Mouse (Mus musculus): Measurements from ENCODE around the gene Rabgap1. TPM values are rescaled to one million over a fixed set of nuclear protein-coding genes. Genes with fewer than 3 reads are reported as not detected.
A peak's percentile ranks its signal among the peaks of the same experiment; 100 is the strongest.

Rabgap1 gene
- polyA plus RNA-seq, 1 experiment from 2014 or later = 65.3 TPM

DNA sequence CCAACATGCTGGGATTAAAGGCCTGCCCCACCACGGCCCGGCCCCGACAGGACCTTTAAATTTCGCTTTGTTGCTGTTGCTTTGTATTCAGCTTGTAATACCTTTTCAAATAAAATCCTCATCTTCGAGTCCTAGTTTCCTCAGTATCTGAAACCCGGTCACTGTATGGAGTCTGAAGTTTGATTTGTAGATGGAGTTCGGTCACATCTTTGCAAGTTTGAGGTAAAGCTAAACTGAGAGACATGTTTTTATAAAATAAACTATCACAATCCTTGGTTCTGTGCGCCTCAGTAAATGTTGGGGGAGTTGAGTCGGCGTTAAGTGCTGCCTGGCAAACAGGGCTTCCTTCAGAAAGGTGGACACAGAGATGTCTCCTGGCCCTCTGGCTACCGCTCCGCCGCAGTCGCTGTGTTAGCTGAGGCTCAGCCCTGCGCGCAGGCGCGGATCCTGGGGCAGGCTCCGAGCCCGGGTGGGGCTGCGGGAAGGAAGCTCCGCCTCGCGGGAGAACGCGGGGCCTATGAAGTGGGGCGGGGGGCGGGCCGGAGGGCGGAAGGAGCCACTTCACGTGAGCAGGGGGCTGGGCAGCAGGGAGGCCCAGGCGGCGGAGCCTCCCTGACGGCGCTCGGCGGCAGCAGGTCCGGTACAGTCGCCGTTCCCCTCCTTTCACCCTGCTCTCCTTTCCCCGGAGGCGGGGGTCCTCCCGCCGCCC lies 8.7 kb downstream of the Rabgap1 start:
- H3K4me3 ChIP-seq (replicated peaks; ENCODE audit: low read length) = peak overlapping the region; percentile 96
- H3K36me3 ChIP-seq (ENCODE audit: control insufficient read depth, insufficient read depth) = no peaks in the 10 kb centered on the region
- no peaks in the 10 kb centered on the region for H3K9me3 ChIP-seq (ENCODE audit: control insufficient read depth, low read length)
- peak overlapping the region; percentile 82 for H3K4me2 ChIP-seq (ENCODE audit: low read length)
- peak; percentile 98 for ATAC-seq
- H3K9ac ChIP-seq (replicated peaks; ENCODE audit: low read depth, low read length) = peak overlapping the region; percentile 96
- no peaks in the 10 kb centered on the region for H3K27me3 ChIP-seq (replicated peaks; ENCODE audit: control insufficient read depth, insufficient read depth, low read length)
- 8% methylated on average over 42 of the region's 44 CpGs for WGBS
- H3K27ac ChIP-seq (ENCODE audit: low read length) = peak overlapping the region; percentile 92
- peaks cover 9% of the 10 kb centered on the region for H3K4me1 ChIP-seq (replicated peaks; ENCODE audit: control insufficient read depth, insufficient read depth, low read length)

DNA sequence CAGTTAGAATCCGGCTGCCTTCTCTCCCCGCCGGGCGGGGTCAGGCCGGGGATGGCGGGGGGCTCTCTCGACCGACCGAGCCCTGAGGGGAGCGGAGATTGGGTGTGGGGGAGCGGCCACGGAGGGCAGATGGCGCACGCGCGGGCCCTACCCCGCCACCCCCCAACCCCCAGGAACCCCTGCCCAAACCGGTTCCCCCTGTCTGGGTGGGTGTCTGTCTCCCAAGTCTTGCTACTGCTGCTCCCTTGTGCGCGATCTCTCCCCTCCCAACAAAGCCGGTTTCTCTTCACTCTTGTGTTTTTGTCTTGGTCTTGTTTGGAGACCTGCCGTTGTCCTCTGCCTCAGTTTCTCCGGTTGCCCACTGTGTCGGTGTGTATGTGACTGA lies 9.3 kb downstream of the Rabgap1 start:
- no peaks in the 10 kb centered on the region for H3K9me3 ChIP-seq (ENCODE audit: control insufficient read depth, low read length)
- H3K4me3 ChIP-seq (replicated peaks; ENCODE audit: low read length) = peak overlapping the region; percentile 96
- peak overlapping the region; percentile 92 for H3K27ac ChIP-seq (ENCODE audit: low read length)
- H3K27me3 ChIP-seq (replicated peaks; ENCODE audit: control insufficient read depth, insufficient read depth, low read length) = no peaks in the 10 kb centered on the region
- peak overlapping the region; percentile 82 for H3K4me2 ChIP-seq (ENCODE audit: low read length)
- ATAC-seq = peak; percentile 84
- 0% methylated on average over 24 of the region's 24 CpGs for WGBS
- no peaks in the 10 kb centered on the region for H3K36me3 ChIP-seq (ENCODE audit: control insufficient read depth, insufficient read depth)
- H3K4me1 ChIP-seq (replicated peaks; ENCODE audit: control insufficient read depth, insufficient read depth, low read length) = peaks cover 9% of the 10 kb centered on the region
- peak overlapping the region; percentile 96 for H3K9ac ChIP-seq (replicated peaks; ENCODE audit: low read depth, low read length)

DNA sequence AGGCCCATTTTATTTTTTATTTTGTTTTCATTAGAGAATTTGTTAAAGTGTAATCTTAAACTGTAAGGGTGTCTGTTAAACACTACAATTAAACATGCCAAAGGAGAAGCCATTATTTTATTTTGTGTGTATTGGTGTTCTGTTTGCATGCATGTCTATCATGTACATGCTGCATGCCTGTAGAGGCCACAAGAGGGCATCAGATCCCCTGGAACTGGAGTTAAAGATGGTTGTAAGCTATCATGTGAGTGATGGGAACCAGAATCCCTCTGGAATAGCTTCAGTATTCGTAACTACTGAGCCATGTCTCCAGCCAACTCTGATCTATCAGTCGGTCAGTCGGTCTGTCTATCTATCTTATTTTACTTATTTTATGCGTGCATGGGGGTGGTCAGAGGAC lies 17.6 kb downstream of the Rabgap1 start:
- H3K4me1 ChIP-seq (replicated peaks; ENCODE audit: control insufficient read depth, insufficient read depth, low read length) = no peaks in the 10 kb centered on the region
- 94% methylated on average over 4 of the region's 4 CpGs for WGBS
- no peak overlapping the region for H3K9ac ChIP-seq (replicated peaks; ENCODE audit: low read depth, low read length)
- no peak for ATAC-seq
- no peak overlapping the region for H3K4me3 ChIP-seq (replicated peaks; ENCODE audit: low read length)
- no peaks in the 10 kb centered on the region for H3K36me3 ChIP-seq (ENCODE audit: control insufficient read depth, insufficient read depth)
- H3K4me2 ChIP-seq (ENCODE audit: low read length) = no peak overlapping the region
- no peaks in the 10 kb centered on the region for H3K27me3 ChIP-seq (replicated peaks; ENCODE audit: control insufficient read depth, insufficient read depth, low read length)
- no peak overlapping the region for H3K27ac ChIP-seq (ENCODE audit: low read length)
- H3K9me3 ChIP-seq (ENCODE audit: control insufficient read depth, low read length) = no peaks in the 10 kb centered on the region

DNA sequence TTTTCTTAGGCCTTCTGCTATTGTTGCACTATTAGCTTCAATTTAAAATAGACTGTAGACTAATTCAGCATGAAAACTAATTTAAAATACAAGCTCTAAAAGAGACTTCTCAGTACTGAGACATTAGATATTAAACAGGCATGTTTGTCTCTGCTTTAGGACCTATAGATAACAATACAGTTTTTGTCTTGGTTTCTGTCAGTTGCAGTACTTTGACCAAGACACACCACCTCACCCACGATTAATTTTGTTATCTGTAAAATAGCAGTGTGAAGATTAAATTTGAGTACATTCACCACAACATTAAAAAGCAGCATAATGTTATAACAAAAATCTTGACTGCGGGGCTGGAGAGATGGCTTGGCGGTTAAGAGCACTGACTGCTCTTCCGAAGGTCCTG lies 23.2 kb downstream of the Rabgap1 start:
- Histone ChIP-seq H3K36me3 (ENCODE audit: control insufficient read depth, insufficient read depth) (peaks cover 5% of the 10 kb centered on the region; the same call in 1 of the 2 replicates), H3K4me2 (ENCODE audit: low read length) (no peak overlapping the region), H3K9me3 (ENCODE audit: control insufficient read depth, low read length) (no peaks in the 10 kb centered on the region), H3K4me3 (replicated peaks; ENCODE audit: low read length) (no peak overlapping the region), H3K27me3 (replicated peaks; ENCODE audit: control insufficient read depth, insufficient read depth, low read length) (no peaks in the 10 kb centered on the region), H3K9ac (replicated peaks; ENCODE audit: low read depth, low read length) (no peak overlapping the region), H3K27ac (ENCODE audit: low read length) (no peak overlapping the region), H3K4me1 (replicated peaks; ENCODE audit: control insufficient read depth, insufficient read depth, low read length) (no peaks in the 10 kb centered on the region)
- no peak for ATAC-seq
- WGBS = 92% methylated on average over 4 of the region's 4 CpGs

DNA sequence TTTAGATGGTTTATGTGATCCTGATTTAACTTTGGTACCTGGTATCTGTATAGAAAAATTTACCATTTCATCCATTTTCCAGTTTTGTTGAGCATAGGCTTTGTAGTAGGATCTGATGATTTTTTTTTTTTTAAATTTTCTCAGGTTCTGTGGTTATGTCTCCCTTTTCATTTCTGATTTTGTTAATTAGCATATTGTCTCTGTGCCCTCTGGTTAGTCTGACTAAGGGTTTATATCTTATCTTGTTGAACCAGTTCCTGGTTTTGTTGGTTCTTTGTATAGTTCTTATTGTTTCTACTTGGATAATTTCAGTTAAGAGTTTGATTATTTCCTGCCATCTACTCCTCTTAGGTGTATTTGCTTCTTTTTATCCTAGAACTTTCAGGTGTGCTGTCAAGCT lies 36.5 kb downstream of the Rabgap1 start:
- Histone ChIP-seq H3K4me3 (replicated peaks; ENCODE audit: low read length) (no peak overlapping the region), H3K9ac (replicated peaks; ENCODE audit: low read depth, low read length) (no peak overlapping the region), H3K4me1 (replicated peaks; ENCODE audit: control insufficient read depth, insufficient read depth, low read length) (no peaks in the 10 kb centered on the region), H3K27me3 (replicated peaks; ENCODE audit: control insufficient read depth, insufficient read depth, low read length) (no peaks in the 10 kb centered on the region), H3K36me3 (ENCODE audit: control insufficient read depth, insufficient read depth) (peaks cover 7% of the 10 kb centered on the region), H3K9me3 (ENCODE audit: control insufficient read depth, low read length) (no peaks in the 10 kb centered on the region), H3K4me2 (ENCODE audit: low read length) (no peak overlapping the region), H3K27ac (ENCODE audit: low read length) (no peak overlapping the region)
- no peak for ATAC-seq

DNA sequence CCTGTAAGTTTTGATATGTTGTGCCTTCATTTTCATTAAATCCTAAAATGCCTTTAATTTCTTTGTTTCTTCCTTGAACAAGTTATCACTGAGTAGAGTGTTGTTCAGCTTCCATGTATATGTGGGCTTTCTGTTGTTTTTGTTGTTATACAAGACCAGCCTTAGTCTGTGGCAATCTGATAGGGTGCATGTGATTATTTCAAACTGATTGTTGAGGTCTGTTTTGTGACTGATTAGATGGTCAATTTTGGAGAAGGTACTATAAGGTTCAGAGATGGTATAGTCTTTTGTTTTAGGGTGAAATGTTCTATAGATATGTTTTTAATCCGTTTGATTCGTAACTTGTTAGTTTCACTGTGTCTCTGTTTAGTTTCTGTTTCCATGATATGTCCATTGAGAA lies 37.0 kb downstream of the Rabgap1 start:
- WGBS = 97% methylated on average over 2 of the region's 2 CpGs
- H3K4me3 ChIP-seq (replicated peaks; ENCODE audit: low read length) = no peak overlapping the region
- no peaks in the 10 kb centered on the region for H3K27me3 ChIP-seq (replicated peaks; ENCODE audit: control insufficient read depth, insufficient read depth, low read length)
- H3K9me3 ChIP-seq (ENCODE audit: control insufficient read depth, low read length) = no peaks in the 10 kb centered on the region
- H3K9ac ChIP-seq (replicated peaks; ENCODE audit: low read depth, low read length) = no peak overlapping the region
- ATAC-seq = no peak
- no peak overlapping the region for H3K4me2 ChIP-seq (ENCODE audit: low read length)
- H3K4me1 ChIP-seq (replicated peaks; ENCODE audit: control insufficient read depth, insufficient read depth, low read length) = no peaks in the 10 kb centered on the region
- peaks cover 10% of the 10 kb centered on the region for H3K36me3 ChIP-seq (ENCODE audit: control insufficient read depth, insufficient read depth)
- H3K27ac ChIP-seq (ENCODE audit: low read length) = no peak overlapping the region

DNA sequence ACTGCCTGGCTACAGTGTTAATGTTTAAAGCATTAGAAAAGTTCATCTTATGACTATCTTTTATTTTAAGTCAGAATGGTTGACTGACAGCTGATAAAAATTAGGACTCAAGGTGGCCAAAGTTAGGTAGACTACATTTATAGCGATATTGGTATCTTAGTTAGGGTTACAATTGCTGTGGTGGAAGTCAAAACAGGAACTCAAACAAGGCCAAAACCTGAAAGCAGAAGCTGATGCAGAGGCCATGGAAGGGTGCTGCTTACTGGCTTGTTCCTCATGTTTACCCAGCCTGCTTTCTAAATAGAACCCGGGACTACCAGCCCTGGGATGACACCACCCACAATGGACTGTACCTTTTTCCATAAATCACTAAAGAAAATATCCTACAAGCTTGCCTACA lies 41.1 kb downstream of the Rabgap1 start:
- Histone ChIP-seq H3K4me2 (ENCODE audit: low read length) (no peak overlapping the region), H3K4me1 (replicated peaks; ENCODE audit: control insufficient read depth, insufficient read depth, low read length) (no peaks in the 10 kb centered on the region), H3K9ac (replicated peaks; ENCODE audit: low read depth, low read length) (no peak overlapping the region), H3K36me3 (ENCODE audit: control insufficient read depth, insufficient read depth) (peaks cover 15% of the 10 kb centered on the region), H3K27ac (ENCODE audit: low read length) (no peak overlapping the region), H3K27me3 (replicated peaks; ENCODE audit: control insufficient read depth, insufficient read depth, low read length) (no peaks in the 10 kb centered on the region), H3K9me3 (ENCODE audit: control insufficient read depth, low read length) (no peaks in the 10 kb centered on the region), H3K4me3 (replicated peaks; ENCODE audit: low read length) (no peak overlapping the region)
- 94% methylated on average over 2 of the region's 2 CpGs for WGBS
- ATAC-seq = no peak

DNA sequence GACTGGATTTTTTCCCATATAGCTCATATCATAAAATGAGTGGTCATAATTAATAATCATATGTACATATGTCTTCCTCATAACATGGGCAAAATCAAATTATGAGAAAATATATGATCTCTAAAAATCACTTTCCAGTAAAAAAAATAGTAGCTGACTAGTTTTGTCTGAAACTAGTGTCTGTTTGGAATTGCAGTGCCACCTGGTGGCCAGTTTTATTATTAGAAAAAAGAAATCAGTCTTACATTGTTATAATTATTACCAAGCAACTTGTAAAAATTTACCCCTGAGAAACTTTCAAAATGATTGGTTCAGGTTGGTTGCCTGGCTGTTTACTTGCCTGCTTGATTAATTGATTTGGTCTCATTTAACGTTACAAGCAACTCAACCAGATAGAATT lies 42.3 kb downstream of the Rabgap1 start:
- Histone ChIP-seq H3K27ac (ENCODE audit: low read length) (no peak overlapping the region), H3K9ac (replicated peaks; ENCODE audit: low read depth, low read length) (no peak overlapping the region), H3K4me1 (replicated peaks; ENCODE audit: control insufficient read depth, insufficient read depth, low read length) (no peaks in the 10 kb centered on the region), H3K4me3 (replicated peaks; ENCODE audit: low read length) (no peak overlapping the region), H3K9me3 (ENCODE audit: control insufficient read depth, low read length) (no peaks in the 10 kb centered on the region), H3K4me2 (ENCODE audit: low read length) (no peak overlapping the region), H3K36me3 (ENCODE audit: control insufficient read depth, insufficient read depth) (peaks cover 21% of the 10 kb centered on the region), H3K27me3 (replicated peaks; ENCODE audit: control insufficient read depth, insufficient read depth, low read length) (no peaks in the 10 kb centered on the region)
- 92% methylated on average over 1 of the region's 1 CpGs for WGBS
- ATAC-seq = no peak

DNA sequence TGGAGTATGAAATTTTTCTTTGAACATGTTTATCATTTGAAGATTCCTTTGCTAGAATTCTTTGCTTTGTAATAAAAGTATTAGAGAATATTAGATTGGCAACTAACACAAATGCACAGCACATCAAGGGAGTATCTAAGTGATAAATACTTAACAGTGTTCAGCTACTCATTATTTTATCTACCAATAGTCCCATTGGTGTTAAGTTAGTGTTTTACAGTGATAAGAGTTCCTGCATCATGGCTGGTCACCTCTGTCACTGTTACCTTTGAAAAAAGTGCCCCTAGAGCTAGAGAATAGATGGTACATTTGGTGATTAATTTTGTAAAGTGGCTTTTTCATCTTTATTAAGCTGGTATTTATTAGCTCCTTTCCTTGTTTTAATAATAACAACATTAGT lies 43.3 kb downstream of the Rabgap1 start:
- no peak for ATAC-seq
- Histone ChIP-seq H3K4me1 (replicated peaks; ENCODE audit: control insufficient read depth, insufficient read depth, low read length) (no peaks in the 10 kb centered on the region), H3K9me3 (ENCODE audit: control insufficient read depth, low read length) (no peaks in the 10 kb centered on the region), H3K36me3 (ENCODE audit: control insufficient read depth, insufficient read depth) (peaks cover 21% of the 10 kb centered on the region), H3K9ac (replicated peaks; ENCODE audit: low read depth, low read length) (no peak overlapping the region), H3K4me2 (ENCODE audit: low read length) (no peak overlapping the region), H3K27ac (ENCODE audit: low read length) (no peak overlapping the region), H3K27me3 (replicated peaks; ENCODE audit: control insufficient read depth, insufficient read depth, low read length) (no peaks in the 10 kb centered on the region), H3K4me3 (replicated peaks; ENCODE audit: low read length) (no peak overlapping the region)

DNA sequence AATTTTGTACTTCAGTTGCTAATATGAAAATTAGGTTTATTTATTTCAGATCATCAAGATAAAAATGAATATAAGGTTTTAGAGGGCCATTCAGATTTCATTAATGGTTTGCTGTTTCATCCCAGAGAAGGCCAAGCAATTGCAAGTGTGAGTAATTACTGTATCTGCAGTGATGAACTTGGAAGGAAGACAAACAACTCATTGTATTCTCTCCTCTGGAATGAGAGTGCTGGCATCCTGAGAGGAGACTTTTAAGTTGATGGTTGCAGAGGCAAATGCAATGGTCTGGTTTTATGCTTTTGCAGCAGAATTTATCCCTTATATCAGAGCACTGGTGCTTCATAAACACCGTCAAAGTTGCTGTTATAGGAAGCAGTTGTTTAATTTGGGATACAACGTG lies 45.9 kb downstream of the Rabgap1 start:
- no peak overlapping the region for H3K27ac ChIP-seq (ENCODE audit: low read length)
- no peak overlapping the region for H3K4me3 ChIP-seq (replicated peaks; ENCODE audit: low read length)
- H3K36me3 ChIP-seq (ENCODE audit: control insufficient read depth, insufficient read depth) = peaks cover 27% of the 10 kb centered on the region
- H3K9ac ChIP-seq (replicated peaks; ENCODE audit: low read depth, low read length) = no peak overlapping the region
- no peaks in the 10 kb centered on the region for H3K4me1 ChIP-seq (replicated peaks; ENCODE audit: control insufficient read depth, insufficient read depth, low read length)
- H3K9me3 ChIP-seq (ENCODE audit: control insufficient read depth, low read length) = no peaks in the 10 kb centered on the region
- ATAC-seq = no peak
- H3K27me3 ChIP-seq (replicated peaks; ENCODE audit: control insufficient read depth, insufficient read depth, low read length) = no peaks in the 10 kb centered on the region
- WGBS = 90% methylated on average over 2 of the region's 2 CpGs
- no peak overlapping the region for H3K4me2 ChIP-seq (ENCODE audit: low read length)

Data from forebrain, embryonic 16.5 days (tissue).